Mouse (Mus musculus): ENCODE measurements around the gene Pitpnm3. TPM values are rescaled to one million over a fixed set of nuclear protein-coding genes. Genes with fewer than 3 reads are reported as not detected.

Gene Pitpnm3
- total RNA-seq, 2 experiments from 2014 or later, result not detected

DNA sequence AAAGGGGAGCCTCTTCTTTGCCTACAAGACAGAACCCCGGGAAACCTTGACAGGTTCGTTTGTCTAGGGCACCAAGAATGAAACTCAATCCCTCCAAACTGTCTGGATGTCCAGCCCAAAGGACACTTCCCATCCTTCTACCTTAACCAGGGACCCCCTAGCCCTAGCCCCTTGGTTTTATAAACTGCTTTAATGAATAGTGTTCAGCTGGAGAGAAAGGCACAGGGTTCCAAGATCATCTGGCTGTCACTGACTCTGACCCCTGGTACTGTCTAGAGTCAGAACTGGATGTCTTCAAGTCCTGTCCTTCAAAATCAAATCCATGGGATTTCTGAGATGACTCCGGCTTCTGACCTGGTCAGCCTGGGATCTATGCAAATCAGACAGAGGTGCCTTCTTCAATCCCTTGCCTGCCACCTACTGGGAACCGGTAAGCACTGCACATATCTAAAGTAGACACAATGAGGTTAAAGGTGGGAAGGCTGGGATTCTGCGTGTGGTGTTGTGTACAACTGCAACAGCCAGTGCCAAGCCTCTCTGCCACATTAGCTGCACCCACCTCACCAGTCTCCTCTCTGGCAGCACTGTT is 111.3 kb downstream of the Pitpnm3 start:
- peak; percentile 87 for ATAC-seq (replicated peaks; ENCODE audit: poor library complexity)

GRCm38 (mm10) chr11:72023581-72023980 is 112.0 kb downstream of the Pitpnm3 start:
- ATAC-seq (replicated peaks; ENCODE audit: poor library complexity), result no peak

DNA sequence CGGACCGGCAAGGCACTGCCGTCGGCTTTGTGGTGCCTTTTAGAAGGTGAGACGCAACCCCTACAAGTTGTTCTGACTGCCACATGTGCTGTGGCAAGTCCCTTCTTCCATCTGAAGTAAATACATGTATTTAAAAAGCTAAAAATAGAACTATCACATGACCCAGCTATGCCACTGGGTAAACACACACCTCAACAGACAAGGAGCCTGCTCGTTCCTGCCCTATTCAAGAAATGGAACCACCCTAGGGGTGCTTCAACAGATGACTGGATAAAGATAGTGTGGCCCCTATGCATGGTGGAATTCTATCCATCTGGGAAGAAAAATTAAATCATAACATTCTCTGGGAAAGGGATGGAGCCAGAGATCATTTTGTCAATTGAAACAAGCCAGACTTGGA is 112.8 kb downstream of the Pitpnm3 start:
- no peak for ATAC-seq (replicated peaks; ENCODE audit: poor library complexity)

DNA sequence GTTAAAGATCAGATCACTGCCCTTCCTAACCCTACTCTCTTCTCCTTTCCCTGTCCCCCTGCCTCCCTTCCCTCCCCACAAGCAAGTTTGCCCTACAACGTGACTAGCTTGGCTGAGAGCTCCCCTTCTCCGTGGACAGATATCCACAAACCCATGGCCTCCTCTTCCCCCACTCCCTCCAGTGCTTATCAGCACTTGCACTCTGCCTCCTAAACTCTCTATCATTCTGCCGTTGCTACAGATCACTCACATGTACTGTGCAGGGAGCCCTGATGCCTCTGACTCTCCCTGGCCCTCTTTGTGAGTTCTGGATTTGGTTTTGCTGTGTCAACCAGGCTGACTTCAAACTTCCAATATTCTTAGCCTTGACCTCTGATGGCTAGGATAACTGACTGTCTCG is 114.6 kb downstream of the Pitpnm3 start:
- ATAC-seq (replicated peaks; ENCODE audit: poor library complexity), result peak; percentile 51

- no peak for ATAC-seq (replicated peaks; ENCODE audit: poor library complexity)
Observed at GRCm38 (mm10) chr11:72017253-72017601, 118.4 kb downstream of the Pitpnm3 start.

DNA sequence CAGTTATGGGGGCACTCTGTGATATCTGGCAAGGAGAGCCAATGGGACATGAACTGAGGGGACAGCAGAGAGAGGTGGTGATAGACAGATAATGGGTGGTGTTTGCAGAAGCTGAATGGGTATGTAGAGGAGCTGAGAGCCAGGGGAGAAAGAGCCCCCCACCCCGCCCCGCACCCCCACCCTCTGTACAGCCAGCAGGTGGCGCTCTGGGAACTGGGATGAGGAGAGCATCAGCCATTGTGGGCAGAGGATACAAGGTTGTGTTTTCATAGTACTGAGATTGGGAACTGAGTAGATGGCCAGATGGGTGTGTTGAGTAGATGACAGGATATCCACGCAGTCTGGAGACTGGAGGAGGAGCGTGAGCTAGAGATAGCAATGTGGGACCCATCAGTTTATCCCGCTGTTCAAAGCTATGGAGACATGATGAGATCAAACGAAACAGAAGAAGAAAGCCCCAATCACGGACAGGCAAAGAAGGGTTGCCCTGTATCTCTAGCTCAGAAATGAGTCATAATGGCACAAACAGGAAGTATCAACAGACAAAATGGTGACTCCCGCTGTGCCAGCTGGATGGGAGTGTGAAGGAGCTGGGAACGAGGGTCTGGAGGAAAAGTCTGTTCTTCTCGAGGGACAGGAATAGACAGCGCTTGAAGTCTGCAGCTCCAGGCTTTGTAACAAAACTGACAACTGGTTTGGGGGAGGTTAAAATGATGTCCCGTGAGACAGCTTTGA is 118.9 kb downstream of the Pitpnm3 start:
- ATAC-seq (replicated peaks; ENCODE audit: poor library complexity), result no peak

GRCm38 (mm10) chr11:72014674-72015073 is 120.9 kb downstream of the Pitpnm3 start:
- no peak for ATAC-seq (replicated peaks; ENCODE audit: poor library complexity)

- ATAC-seq (replicated peaks; ENCODE audit: poor library complexity), result no peak
Observed at GRCm38 (mm10) chr11:72011955-72012354, 123.6 kb downstream of the Pitpnm3 start.

GRCm38 (mm10) chr11:72010940-72011722 is 124.4 kb downstream of the Pitpnm3 start:
- no peak for ATAC-seq (replicated peaks; ENCODE audit: poor library complexity)

GRCm38 (mm10) chr11:72010367-72010766 is 125.2 kb downstream of the Pitpnm3 start:
- no peak for ATAC-seq (replicated peaks; ENCODE audit: poor library complexity)

DNA sequence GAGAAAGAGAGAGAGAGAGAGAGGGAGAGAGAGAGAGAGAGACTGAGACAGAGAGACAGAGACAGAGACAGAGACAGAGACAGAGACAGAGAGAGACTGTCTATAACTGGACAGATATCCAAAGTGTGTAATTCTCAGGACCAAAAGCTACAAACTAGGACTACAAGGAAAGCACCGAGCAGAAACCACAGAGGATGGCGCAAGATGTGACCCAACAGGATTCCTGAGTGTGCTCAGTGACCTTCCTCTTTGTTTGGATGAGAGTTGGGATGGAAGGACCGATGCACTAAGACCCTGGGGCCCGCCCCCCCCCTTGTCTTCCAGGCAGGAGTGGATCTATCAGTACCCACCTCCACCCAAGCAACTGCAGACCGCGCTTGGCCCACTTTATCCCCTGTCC is 130.0 kb downstream of the Pitpnm3 start:
- peak; percentile 50 for ATAC-seq (replicated peaks; ENCODE audit: poor library complexity)

- ATAC-seq (replicated peaks; ENCODE audit: poor library complexity), result no peak
Observed at GRCm38 (mm10) chr11:72003171-72003570, 132.4 kb downstream of the Pitpnm3 start.

DNA sequence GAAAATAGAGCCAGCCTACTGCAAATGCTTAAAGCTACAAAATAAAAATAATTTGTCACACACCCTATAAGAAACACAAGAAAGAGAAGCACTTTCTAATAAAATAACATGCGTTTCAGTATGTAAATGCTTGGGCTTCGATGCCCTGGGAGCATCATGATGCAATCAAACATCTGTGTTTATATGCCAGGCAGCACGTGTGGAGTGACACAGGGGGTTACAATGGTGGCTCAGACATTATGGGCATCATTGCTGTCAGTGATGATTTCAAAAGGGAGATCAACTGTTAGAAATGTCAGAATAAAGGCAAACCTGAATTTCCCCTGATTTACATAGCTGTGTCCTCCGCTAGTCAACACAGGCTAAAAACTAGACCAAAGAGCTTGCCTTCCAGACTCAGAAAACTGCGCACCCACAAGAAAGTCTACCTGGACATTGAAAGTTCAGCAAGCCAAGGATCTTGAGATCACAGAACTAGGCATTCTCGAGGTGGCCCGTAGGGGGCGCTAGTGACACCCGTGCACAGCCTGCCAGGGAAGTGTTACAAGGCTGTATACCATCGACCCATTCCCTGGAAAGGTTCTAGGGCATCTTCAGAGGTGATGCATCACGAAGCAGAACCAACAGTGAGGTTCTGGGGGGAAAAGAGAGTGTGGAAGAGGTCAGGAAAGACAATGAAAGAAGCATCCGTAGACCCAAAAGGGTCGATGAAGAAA is 133.3 kb downstream of the Pitpnm3 start:
- ATAC-seq (replicated peaks; ENCODE audit: poor library complexity), result peak; percentile 57; the same call in 1 of the 2 replicates

DNA sequence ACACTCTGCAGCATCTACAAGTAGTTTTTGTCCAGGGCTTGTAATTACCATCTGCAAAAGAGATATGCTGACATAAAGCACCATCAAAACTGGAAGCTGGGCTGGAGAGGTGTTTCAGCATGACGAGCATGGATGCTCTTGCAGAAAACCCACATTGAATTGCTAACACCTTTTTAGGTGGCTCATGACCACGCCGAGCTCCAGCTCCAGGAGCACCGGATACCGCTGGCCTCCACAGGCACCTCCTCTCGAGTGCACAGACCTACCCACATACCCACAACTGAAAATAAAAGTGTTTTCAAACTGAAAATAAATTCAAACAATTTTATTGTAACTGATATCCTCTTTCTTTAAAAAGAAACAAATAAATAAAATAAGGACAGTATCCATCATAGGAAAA is 135.4 kb downstream of the Pitpnm3 start:
- no peak for ATAC-seq (replicated peaks; ENCODE audit: poor library complexity)

Other genes with a start within 250 kb of the Pitpnm3 start
- gene Aipl1, start 98.3 kb downstream of the Pitpnm3 start, total RNA-seq (2015), result 0.15 TPM in 1 of 2 replicates, not detected in the other
- 0.20 and 0.54 TPM in 2 replicates for gene Aipl1, start 98.3 kb downstream of the Pitpnm3 start, total RNA-seq (2017)
- gene Pimreg, start 93.7 kb downstream of the Pitpnm3 start, total RNA-seq (2015), result 20.4 and 21.5 TPM in 2 replicates
- 13.7 and 14.3 TPM in 2 replicates for gene Pimreg, start 93.7 kb downstream of the Pitpnm3 start, total RNA-seq (2017)
- 0.10 TPM in 1 of 2 replicates, not detected in the other for gene Gm43951, start 71.1 kb upstream of the Pitpnm3 start, total RNA-seq (2015)
- 0.37 and 1.3 TPM in 2 replicates for gene Gm43951, start 71.1 kb upstream of the Pitpnm3 start, total RNA-seq (2017)
- gene 4933427D14Rik, start 71.7 kb upstream of the Pitpnm3 start, total RNA-seq (2015), result 7.8 and 11.6 TPM in 2 replicates
- 6.2 and 19.5 TPM in 2 replicates for gene 4933427D14Rik, start 71.7 kb upstream of the Pitpnm3 start, total RNA-seq (2017)
- gene Txndc17, start 71.8 kb upstream of the Pitpnm3 start, total RNA-seq (2015), result 123 and 130 TPM in 2 replicates
- 37.1 and 46.5 TPM in 2 replicates for gene Txndc17, start 71.8 kb upstream of the Pitpnm3 start, total RNA-seq (2017)
- gene Med31, start 79.8 kb upstream of the Pitpnm3 start, total RNA-seq (2015), result 15.2 and 16.9 TPM in 2 replicates
- gene Med31, start 79.8 kb upstream of the Pitpnm3 start, total RNA-seq (2017), result 12.9 and 16.7 TPM in 2 replicates
- 0.12 TPM in 1 of 2 replicates, not detected in the other for gene Slc13a5, start 131.4 kb upstream of the Pitpnm3 start, total RNA-seq (2015)
- 0.24 and 0.25 TPM in 2 replicates for gene Slc13a5, start 131.4 kb upstream of the Pitpnm3 start, total RNA-seq (2017)
- gene Xaf1, start 165.9 kb upstream of the Pitpnm3 start, total RNA-seq (2015), result 7.2 and 16.1 TPM in 2 replicates
- gene Xaf1, start 165.9 kb upstream of the Pitpnm3 start, total RNA-seq (2017), result 3.5 and 17.4 TPM in 2 replicates
- gene Fbxo39, start 178.7 kb upstream of the Pitpnm3 start, total RNA-seq (2015), result not detected in 2 replicates
- gene Fbxo39, start 178.7 kb upstream of the Pitpnm3 start, total RNA-seq (2017), result not detected in 2 replicates
- gene Tekt1, start 226.7 kb upstream of the Pitpnm3 start, total RNA-seq (2015), result not detected in 2 replicates
- not detected in 2 replicates for gene Tekt1, start 226.7 kb upstream of the Pitpnm3 start, total RNA-seq (2017)